Mouse (Mus musculus) colon, adult 2 months (tissue): ENCODE results near the gene Gak. TPM values are rescaled to one million over a fixed set of nuclear protein-coding genes. Genes with fewer than 3 reads are reported as not detected.

Experiments
- polyA plus RNA-seq: library from polyadenylated mRNA; depleted of rRNA; stranded (reverse); fragments of >200 nt; gene quantifications from 2 replicates; pipeline ENCODE4 v1.2.3, GENCODE M21; 2012; rRNA removed

The Gak gene
- polyA plus RNA-seq, result 143 and 144 TPM in 2 replicates

GRCm38 (mm10) chr5:108629634-108630483 lies at the start of gene Gak, which contains the start of gene Tmem175:
Gene Gak, minus strand, starts transcription at chr5:108629755.
Gene Tmem175, plus strand, starts transcription at chr5:108629770.

GRCm38 (mm10) chr5:108675251-108675816 lies 45.8 kb upstream of the Gak start, which contains the start of gene Slc26a1:
Gene Slc26a1, minus strand, starts transcription at chr5:108675569.

GRCm38 (mm10) chr5:108668977-108669936 lies 39.7 kb upstream of the Gak start, which contains the start of gene Dgkq:
Gene Dgkq, minus strand, starts transcription at chr5:108669672.

GRCm38 (mm10) chr5:108659698-108660631 lies 30.4 kb upstream of the Gak start, which contains the start of gene Idua:
Gene Idua, plus strand, starts transcription at chr5:108660331.

GRCm38 (mm10) chr5:108549489-108550206 lies 79.9 kb downstream of the Gak start, which contains the start of gene Cplx1:
Gene Cplx1, minus strand, starts transcription at chr5:108550024.

Other genes starting within 250 kb of the Gak start
- gene Pde6b, start 241.4 kb downstream of the Gak start, polyA plus RNA-seq, result not detected in 2 replicates
- gene Atp5k, start 195.3 kb downstream of the Gak start, polyA plus RNA-seq, result 56.9 and 60.5 TPM in 2 replicates
- 18.9 and 22.7 TPM in 2 replicates for gene Mfsd7a, start 180.9 kb downstream of the Gak start, polyA plus RNA-seq
- 8.4 and 8.8 TPM in 2 replicates for gene Pcgf3, start 168.5 kb downstream of the Gak start, polyA plus RNA-seq
- 0.57 and 1.0 TPM in 2 replicates for gene Cplx1, start 79.7 kb downstream of the Gak start, polyA plus RNA-seq
- 25.3 and 35.8 TPM in 2 replicates for gene Tmem175, start within 50 bp of the Gak start, polyA plus RNA-seq
- gene Idua, start 30.6 kb upstream of the Gak start, polyA plus RNA-seq, result 21.5 and 23.5 TPM in 2 replicates
- gene Dgkq, start 39.9 kb upstream of the Gak start, polyA plus RNA-seq, result 42.2 and 43.3 TPM in 2 replicates
- 0.05 and 0.29 TPM in 2 replicates for gene Slc26a1, start 45.8 kb upstream of the Gak start, polyA plus RNA-seq
- 39.2 and 40.7 TPM in 2 replicates for gene Fgfrl1, start 62.6 kb upstream of the Gak start, polyA plus RNA-seq
- 4.5 and 5.0 TPM in 2 replicates for gene Rnf212, start 145.2 kb upstream of the Gak start, polyA plus RNA-seq
- 0.22 TPM in 1 of 2 replicates, not detected in the other for gene Tmed11, start 165.6 kb upstream of the Gak start, polyA plus RNA-seq
- gene Vmn2r8, start 179.1 kb upstream of the Gak start, polyA plus RNA-seq, result not detected in 2 replicates
- gene Vmn2r9, start 222.8 kb upstream of the Gak start, polyA plus RNA-seq, result not detected in 2 replicates